Mouse (Mus musculus) B cell, adult (primary cell): Measurements from ENCODE around the gene Olfr624. TPM values are rescaled to one million over a fixed set of nuclear protein-coding genes. Genes with fewer than 3 reads are reported as not detected.

ENCODE experiments used
- total RNA-seq: library from RNA; stranded (reverse); gene quantifications from 4 replicates; pipeline ENCODE4 v1.2.4, GENCODE M21; 2023; ENCODE audit not compliant: inconsistent age

Olfr624 gene
- total RNA-seq: not detected in 4 replicates

DNA sequence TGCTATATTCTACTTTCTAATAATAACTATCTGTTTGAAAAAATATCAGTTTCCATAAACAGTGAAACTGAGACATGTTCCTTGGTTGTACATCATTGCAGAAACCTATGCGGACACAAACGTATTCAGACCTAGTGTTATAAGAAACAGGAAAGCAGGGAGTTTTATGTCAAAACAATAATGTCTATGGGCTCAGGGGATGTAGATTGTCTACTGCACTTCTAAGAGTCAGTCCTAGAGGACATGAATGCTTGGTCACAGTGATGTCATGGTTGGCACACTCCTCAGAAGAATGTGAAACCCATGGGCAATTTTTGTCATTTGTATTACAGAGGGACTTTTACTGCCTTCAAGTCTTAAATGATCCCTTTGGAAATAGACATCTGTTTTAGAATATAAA lies at the start of gene Olfr624:
Olfr624 (minus strand) TSS at position 101 of the 400 bp plus-strand sequence.

GRCm38 (mm10) chr7:103714371-103714770 lies 43.4 kb upstream of the Olfr624 start, which contains the start of gene Olfr243:
Gene Olfr243 (plus strand): TSS chr7:103714671.

DNA sequence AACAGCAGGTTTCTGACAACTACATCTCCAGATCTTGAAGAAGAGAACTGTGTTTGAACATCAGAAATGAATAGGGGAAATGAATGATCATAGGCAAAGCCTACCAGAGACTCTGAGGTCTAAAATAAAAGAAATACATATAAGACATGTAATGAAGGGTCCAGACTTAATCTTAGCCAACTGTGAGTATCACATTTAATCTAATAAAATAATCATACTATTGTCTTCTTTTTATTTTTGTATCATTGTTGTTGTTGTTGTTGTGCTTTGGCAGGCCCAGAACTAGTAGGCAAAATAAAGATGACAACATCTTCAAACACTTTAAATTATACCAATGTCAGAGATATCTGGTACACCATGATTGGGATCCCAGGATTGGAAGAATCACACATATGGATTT lies 11.4 kb upstream of the Olfr624 start, which contains the start of gene Olfr625-ps1:
Olfr625-ps1 (plus strand) TSS at position 301 of the 400 bp plus-strand sequence.

GRCm38 (mm10) chr7:103663598-103663997 lies 7.4 kb downstream of the Olfr624 start, which contains the start of gene Olfr623:
Gene Olfr623 (minus strand): TSS chr7:103663698.

GRCm38 (mm10) chr7:103642602-103643001 lies 28.4 kb downstream of the Olfr624 start, which contains the start of gene Olfr622:
Gene Olfr622 (minus strand): TSS chr7:103642702.

Other genes starting within 250 kb of the Olfr624 start
- not detected in 4 replicates for gene Olfr605, start 225.8 kb downstream of the Olfr624 start, total RNA-seq
- gene Olfr606, start 222.1 kb downstream of the Olfr624 start, total RNA-seq: not detected in 4 replicates
- not detected in 4 replicates for gene Olfr607, start 207.0 kb downstream of the Olfr624 start, total RNA-seq
- gene Olfr608, start 201.3 kb downstream of the Olfr624 start, total RNA-seq: not detected in 4 replicates
- gene Olfr609, start 173.1 kb downstream of the Olfr624 start, total RNA-seq: not detected in 4 replicates
- not detected in 4 replicates for gene Olfr610, start 159.1 kb downstream of the Olfr624 start, total RNA-seq
- not detected in 4 replicates for gene Olfr611, start 150.3 kb downstream of the Olfr624 start, total RNA-seq
- gene Olfr612, start 128.5 kb downstream of the Olfr624 start, total RNA-seq: not detected in 4 replicates
- not detected in 4 replicates for gene Olfr613, start 123.1 kb downstream of the Olfr624 start, total RNA-seq
- gene Olfr615, start 115.1 kb downstream of the Olfr624 start, total RNA-seq: not detected in 4 replicates
- not detected in 4 replicates for gene Olfr616, start 102.0 kb downstream of the Olfr624 start, total RNA-seq
- not detected in 4 replicates for gene Olfr617, start 98.1 kb downstream of the Olfr624 start, total RNA-seq
- not detected in 4 replicates for gene Olfr618, start 81.1 kb downstream of the Olfr624 start, total RNA-seq
- not detected in 4 replicates for gene Olfr619, start 70.6 kb downstream of the Olfr624 start, total RNA-seq
- gene Olfr620, start 58.7 kb downstream of the Olfr624 start, total RNA-seq: not detected in 4 replicates
- gene Olfr622, start 28.5 kb downstream of the Olfr624 start, total RNA-seq: not detected in 4 replicates
- not detected in 4 replicates for gene Olfr623, start 7.5 kb downstream of the Olfr624 start, total RNA-seq
- gene Olfr625-ps1, start 11.5 kb upstream of the Olfr624 start, total RNA-seq: not detected in 4 replicates
- not detected in 4 replicates for gene Olfr243, start 43.5 kb upstream of the Olfr624 start, total RNA-seq
- gene Olfr628, start 59.2 kb upstream of the Olfr624 start, total RNA-seq: not detected in 4 replicates
- not detected in 4 replicates for gene Olfr629, start 73.8 kb upstream of the Olfr624 start, total RNA-seq
- gene Olfr630, start 86.1 kb upstream of the Olfr624 start, total RNA-seq: not detected in 4 replicates
- gene Olfr69, start 100.4 kb upstream of the Olfr624 start, total RNA-seq: not detected in 4 replicates
- gene Olfr68, start 108.5 kb upstream of the Olfr624 start, total RNA-seq: not detected in 4 replicates
- not detected in 4 replicates for gene Olfr67, start 120.6 kb upstream of the Olfr624 start, total RNA-seq
- gene Hbb-bt, start 142.8 kb upstream of the Olfr624 start, total RNA-seq: 3.1 to 9.5 TPM (median 3.9 TPM) in 4 replicates
- gene Hbb-bs, start 156.9 kb upstream of the Olfr624 start, total RNA-seq: 5.7 to 29.6 TPM (median 17.0 TPM) in 4 replicates
- not detected in 4 replicates for gene Hbb-bh2, start 169.3 kb upstream of the Olfr624 start, total RNA-seq
- gene Hbb-bh1, start 172.0 kb upstream of the Olfr624 start, total RNA-seq: 0.94 TPM in 1 of 4 replicates, not detected in the others
- not detected in 4 replicates for gene Hbb-y, start 182.0 kb upstream of the Olfr624 start, total RNA-seq
- gene Olfr66, start 215.1 kb upstream of the Olfr624 start, total RNA-seq: not detected in 4 replicates
- gene Olfr64, start 223.3 kb upstream of the Olfr624 start, total RNA-seq: not detected in 4 replicates
- not detected in 4 replicates for gene Olfr65, start 232.3 kb upstream of the Olfr624 start, total RNA-seq